Mouse (Mus musculus) layer of hippocampus, adult 2 months (tissue): ENCODE measurements around the gene Slc35f1. TPM values are rescaled to one million over a fixed set of nuclear protein-coding genes. Genes with fewer than 3 reads are reported as not detected.

Source experiments
- DNase-seq, 2 experiments: peaks; one replicate each; pipeline ENCODE4 v3.0.0; 2022; ENCODE audit warnings: low spot score in 2 of 2
- H3K27ac ChIP-seq: fragments of 200-600 bp; 2 replicates; pipeline ENCODE4 v1.8.1; 2022
- H3K4me3 ChIP-seq: fragments of 200-600 bp; 2 replicates; pipeline ENCODE4 v1.8.1; 2022; ENCODE audit warnings: mild to moderate bottlenecking
- CTCF ChIP-seq: fragments of 200-600 bp; conservative IDR thresholded peaks from 2 replicates; pipeline ENCODE4 v1.8.1; 2022; ENCODE audit warnings: antibody characterized with exemption, mild to moderate bottlenecking, moderate library complexity
- long read RNA-seq, 2 experiments: library from polyadenylated mRNA; stranded (forward); transcript quantifications; one replicate each; pipeline ENCODE4 v2.0.0; 2021; ENCODE audit warnings: borderline mapping rate in 2 of 2
- total RNA-seq, 2 experiments: library from RNA; stranded (reverse); gene quantifications; 2 replicates each; pipeline ENCODE4 v1.2.3; 2021

The Slc35f1 gene
- 10 to 100 TPM; 33.7 to 34.0 TPM for total RNA-seq
- long read RNA-seq, experiment 1, partial matches to known transcripts = 0 of 1 reads
- long read RNA-seq, experiment 1, other reads (novel, unspliced or antisense) = 1 of 1 reads
- long read RNA-seq, experiment 2, partial matches to known transcripts = 3 of 3 reads
- long read RNA-seq, experiment 2, other reads (novel, unspliced or antisense) = 0 of 3 reads

DNA sequence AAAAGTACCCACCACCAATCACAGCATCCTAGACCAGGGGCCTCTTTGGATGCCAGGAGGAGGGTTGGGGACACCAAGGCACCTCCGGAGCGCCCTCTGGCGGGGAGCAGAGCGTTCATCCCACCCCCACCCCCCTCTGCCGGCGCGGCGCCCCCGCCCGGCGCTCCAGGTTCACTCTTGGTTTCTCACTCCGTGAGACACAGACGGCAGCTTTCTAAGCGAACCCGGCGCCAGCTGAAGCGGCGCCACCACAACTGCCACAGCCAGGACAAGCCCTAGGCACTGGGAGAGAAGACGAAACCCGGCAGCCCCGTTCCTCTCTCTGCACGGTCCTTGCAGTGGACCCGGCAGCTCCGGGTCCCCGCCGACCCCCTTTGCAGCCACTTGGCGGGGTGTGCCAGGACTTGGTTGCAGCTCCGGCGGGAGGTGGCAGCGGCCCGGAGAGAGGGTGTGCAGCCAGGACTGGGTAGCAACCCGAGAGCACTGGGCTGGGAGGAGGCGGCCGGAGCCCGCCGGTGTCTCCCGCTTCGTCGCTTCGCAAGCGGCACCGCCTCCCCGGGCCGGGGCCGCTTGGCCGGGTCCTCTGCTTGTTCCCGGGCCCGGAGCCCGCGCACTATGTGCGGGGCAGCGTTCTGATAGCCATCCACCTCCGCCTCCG, at the start of gene Slc35f1:
TSS of gene Slc35f1 (plus strand) at position 200 of the 658 bp plus-strand sequence.
- TF ChIP-seq CTCF = peak; percentile 89
- peak within 1 kb of the TSS; percentile 88 for H3K4me3 ChIP-seq
- DNase-seq = peak; percentile 73 to 90
- peak within 1 kb of the TSS; percentile 90 for H3K27ac ChIP-seq

DNA sequence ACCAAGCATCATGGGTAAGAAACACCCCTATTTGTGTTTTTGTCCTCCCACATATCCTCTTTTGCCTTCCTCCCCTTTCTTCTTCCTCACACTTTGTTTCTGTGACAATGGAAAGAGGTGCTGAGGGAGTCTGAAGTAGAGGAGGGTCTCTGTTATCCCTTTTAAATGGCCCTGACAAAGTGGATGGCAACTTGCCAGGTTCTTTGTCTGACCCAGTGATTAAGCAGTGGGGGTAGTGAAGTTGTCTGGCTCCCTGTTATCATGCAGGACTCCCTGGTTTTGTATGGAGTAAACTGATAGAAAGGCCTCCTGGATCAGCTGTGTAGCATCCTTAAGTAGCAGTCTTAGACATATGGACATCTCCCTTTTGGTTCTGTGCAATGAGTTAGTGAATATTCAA, 19.1 kb upstream of the Slc35f1 start:
- DNase-seq = no peak
- no peak overlapping the region for H3K27ac ChIP-seq
- no peak for TF ChIP-seq CTCF
- no peak overlapping the region for H3K4me3 ChIP-seq

DNA sequence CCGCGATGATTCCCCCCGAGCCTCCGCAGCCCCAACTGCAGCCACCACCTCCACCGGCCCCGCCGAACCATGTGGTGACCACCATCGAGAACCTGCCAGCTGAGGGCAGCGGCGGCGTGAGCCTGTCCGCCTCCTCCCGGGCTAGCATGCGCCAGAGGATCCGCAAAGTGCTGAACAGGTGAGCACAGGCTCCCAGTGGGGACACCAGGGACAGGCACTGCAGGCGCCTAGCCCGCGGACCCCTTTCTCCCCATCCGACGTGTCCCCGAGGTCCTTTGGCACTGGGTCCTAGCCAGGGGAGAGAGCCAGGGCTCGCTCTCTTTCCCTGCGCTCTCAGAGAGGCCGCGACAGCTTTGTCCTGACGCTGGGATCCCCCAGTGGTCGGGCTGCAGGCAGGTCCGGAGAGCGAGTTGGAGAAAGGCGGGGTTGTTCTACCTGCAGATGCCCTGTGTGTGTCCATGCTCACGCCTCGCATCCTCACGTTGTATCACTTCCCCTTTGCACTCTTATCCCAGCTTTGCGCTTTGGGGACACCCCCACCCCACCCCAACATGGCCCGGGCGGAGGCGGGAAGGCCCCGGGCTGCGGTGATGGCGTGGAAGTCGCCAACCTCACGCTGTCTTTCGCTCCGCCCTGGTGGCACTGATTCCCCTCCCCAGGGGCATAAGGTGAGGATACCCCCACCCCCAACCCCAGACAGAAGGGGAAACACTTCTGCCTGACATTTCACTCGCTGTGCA, 829 bp downstream of the Slc35f1 start:
- peak overlapping the region; percentile 88 for H3K4me3 ChIP-seq
- no peak for TF ChIP-seq CTCF
- peak; percentile 7 to 27 for DNase-seq
- peak overlapping the region; percentile 90 for H3K27ac ChIP-seq

DNA sequence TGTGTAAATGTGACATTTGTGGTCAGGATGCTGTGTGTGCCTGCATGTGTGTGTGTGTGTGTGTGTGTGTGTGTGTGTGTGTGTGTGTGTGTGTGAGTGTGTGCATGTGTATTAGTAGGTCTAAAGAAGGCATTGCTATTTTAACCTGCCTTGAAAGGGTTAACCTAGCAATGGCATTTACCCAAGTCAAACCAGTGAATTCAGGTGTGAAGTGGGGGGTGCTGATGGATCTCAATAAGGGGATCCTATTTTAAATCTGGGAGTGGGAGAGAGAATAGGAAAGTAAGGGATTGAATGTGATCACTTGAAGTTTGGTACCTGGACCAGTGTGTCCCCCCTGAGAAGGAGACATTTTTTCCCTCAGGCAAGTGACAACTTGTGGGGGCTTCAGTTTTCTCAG, 13.4 kb downstream of the Slc35f1 start:
- H3K27ac ChIP-seq = peak overlapping the region; percentile 88; the same call in 1 of the 2 replicates
- DNase-seq = no peak
- no peak for TF ChIP-seq CTCF
- H3K4me3 ChIP-seq = peak overlapping the region; percentile 74; the same call in 1 of the 2 replicates

DNA sequence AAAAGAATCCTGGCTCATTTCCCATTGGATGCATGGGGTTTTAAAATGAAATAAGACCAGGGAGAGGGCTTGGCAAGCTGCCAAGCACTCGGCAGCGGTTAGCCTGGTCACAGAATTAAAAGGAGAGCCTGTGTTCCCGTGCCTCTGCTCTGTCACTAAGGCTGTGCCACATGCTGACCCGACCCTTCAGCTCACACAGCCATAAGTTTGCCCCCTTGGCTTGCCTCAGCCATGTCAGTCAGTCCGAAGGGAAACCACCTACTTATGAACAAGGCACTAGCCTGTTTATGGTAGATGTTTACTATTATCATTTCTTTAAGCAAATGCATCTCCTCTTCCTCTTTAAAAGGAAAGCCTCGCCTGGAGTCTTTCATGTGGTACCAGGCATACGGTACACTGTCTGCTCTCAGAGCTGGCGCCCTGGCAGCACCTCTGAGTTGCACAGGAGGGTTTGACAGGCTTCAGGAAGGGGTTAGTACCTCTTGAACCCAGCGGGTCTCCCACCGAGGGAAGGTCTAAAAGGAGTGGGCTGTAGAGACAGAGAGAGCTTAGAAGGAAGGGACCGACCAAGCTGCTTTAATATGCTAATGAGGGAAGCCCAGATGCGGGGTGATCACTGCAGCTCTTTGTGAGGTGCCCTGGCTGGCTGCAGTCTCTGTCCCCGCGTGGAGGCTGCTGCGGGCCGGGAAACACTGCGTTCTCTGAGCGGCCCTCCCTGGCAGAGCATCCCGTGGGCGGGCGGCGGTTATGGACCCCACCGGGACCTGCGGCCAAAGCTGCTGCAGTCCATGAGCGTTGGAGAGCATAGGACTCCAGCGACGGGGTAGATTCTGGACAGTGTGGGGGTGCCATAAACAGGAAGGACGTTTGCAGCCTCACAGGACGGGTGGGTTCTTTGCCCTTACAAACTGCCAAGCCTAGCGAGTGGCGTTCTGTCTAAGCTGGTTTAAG, 14.0 kb downstream of the Slc35f1 start:
- no peak for TF ChIP-seq CTCF
- Histone ChIP-seq H3K4me3 (peak overlapping the region; percentile 74), H3K27ac (peak overlapping the region; percentile 88)
- DNase-seq = peak; percentile 26 to 55

DNA sequence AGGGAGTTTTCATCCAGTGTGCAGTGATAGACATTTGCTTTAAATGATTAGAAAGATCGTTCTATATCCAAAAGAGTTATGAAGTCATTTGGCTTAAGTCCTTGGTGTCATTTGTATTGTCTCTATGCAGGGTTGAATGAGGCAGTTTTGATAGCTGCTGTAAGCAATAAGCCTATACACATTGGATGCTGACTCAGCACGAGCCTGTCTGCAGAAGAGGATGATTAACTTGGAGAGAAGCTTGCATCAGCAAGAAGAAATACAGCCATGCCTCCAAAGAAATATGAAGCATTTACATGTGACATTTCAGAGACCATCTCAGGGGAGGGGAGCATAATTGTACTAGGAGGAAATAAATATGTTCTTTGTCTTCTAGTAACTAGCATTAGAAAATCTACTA, 19.1 kb downstream of the Slc35f1 start:
- no peak overlapping the region for H3K4me3 ChIP-seq
- TF ChIP-seq CTCF = no peak

DNA sequence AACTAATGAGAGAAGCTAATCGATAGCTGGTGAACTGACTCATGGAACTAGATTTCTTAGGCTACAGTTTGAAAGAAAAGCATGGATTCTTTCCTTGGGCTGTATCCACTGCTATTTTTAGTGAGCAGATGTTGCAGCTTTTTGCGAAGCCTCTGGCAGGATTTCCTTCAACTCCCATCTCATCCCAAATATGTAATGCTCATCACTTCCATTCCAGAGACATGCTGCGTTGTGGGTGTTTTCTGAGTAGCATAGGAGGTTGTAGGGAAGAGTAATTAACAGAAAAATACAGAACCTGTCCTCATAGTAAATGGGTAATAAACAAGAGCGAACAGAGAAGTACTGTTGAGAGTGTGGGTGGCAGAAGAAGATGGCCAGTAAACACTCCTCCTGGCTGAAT, 21.8 kb downstream of the Slc35f1 start:
- no peak for TF ChIP-seq CTCF
- DNase-seq = peak in 1 of 2 experiments; percentile 21

More for the DNA sequence above, 19.1 kb downstream of the Slc35f1 start:
- H3K27ac ChIP-seq = no peak overlapping the region
- DNase-seq = no peak

DNA sequence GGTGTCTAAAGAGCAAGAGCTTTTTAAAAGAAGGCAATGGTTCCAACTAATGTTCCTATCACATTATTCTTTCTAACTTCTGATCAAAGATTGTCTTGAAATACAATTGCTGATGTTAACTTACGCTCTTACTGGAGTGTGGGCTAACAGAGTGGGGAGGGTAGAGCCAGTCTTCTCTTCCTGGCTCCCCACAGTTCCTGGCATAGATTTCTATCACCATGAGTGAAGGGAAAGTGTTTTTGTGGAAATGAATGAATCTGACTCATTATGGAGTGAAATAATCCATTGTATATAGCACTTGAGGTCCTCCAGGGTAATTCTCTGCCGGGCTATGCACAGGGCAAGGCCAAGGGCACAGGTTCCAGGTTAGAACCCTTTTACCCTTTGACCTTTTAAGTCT, 24.2 kb downstream of the Slc35f1 start:
- 0 out of 2 replicates have a peak overlapping the region, but pooled peaks have one; percentile 3 for H3K27ac ChIP-seq
- no peak for TF ChIP-seq CTCF
- no peak for DNase-seq
- H3K4me3 ChIP-seq = no peak overlapping the region

More for the DNA sequence above, 21.8 kb downstream of the Slc35f1 start:
- Histone ChIP-seq H3K4me3 (no peak overlapping the region), H3K27ac (peak overlapping the region; percentile 28; the same call in 1 of the 2 replicates)

DNA sequence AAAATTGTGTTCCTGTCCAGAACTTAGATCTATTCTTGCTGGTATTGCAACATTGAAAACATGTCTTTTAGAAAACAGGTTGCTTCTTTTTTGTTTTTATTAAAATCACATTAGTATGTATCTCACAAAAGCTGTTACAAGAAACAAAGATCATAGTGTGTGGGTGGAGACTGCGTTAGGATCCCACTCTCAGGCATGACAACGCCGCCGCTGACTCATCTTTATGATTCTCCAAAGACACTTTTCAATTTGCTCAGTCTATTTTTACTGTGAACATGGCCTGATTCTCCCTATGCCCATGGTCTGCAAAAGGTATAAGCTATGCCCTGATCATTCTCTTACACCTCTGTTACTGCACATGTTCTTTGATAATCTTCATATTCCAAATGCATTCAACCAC, 24.8 kb downstream of the Slc35f1 start:
- no peak for TF ChIP-seq CTCF
- Histone ChIP-seq H3K27ac (no peak overlapping the region), H3K4me3 (no peak overlapping the region)
- peak in 1 of 2 experiments; percentile 30 for DNase-seq

DNA sequence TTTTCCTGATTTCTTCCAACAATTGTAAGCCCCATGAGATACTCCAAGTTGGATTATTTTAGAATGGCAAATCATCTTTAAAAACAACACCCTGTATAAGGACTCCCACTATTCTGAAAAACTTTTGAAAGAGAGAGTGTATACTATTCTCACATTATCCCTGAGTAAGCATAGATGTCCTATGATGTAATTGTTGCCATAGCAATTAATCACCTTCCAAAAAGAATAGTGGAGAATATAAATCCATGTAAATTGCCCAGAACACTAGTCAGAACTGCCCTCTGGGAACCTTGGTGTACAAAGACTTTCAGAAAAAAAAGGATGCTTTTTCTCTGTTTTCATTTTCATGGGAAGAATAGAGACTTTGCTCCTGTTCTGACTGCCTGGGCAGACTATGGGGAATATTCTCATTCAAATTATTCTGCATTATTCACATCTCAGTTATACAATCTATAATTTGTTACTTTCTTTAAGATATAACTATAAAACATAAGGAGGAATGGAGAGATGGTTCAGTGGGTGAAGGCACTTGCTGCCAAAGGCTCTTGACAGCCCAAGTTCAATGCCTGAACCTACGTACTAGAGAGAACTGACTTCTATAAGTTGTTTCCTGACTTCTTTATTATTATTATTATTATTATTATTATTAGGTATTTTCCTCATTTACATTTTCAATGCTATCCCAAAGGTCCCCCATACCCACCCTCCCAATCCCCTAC, 28.0 kb downstream of the Slc35f1 start:
- Histone ChIP-seq H3K4me3 (no peak overlapping the region), H3K27ac (no peak overlapping the region)
- no peak for DNase-seq
- no peak for TF ChIP-seq CTCF

DNA sequence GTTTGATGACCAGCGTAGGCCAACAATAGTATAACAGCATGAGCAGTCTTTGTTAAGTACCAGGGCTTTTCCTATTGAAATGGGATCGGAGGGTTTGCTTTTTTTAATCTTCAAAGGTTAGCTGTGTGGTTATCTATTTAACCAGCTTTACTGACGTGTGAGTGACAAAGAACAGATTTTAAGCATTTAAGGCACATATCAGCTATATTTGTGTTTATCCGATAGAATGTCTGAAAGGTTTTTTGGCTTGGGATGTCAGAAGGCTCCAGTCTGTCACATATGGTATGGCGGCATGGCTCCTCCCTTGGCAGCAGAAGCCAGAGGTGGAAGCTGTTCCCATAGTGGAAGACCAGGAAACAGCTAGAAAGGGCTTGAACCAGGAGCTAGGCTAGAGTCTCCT, 36.3 kb downstream of the Slc35f1 start:
- DNase-seq = no peak

More for the DNA sequence above, 36.3 kb downstream of the Slc35f1 start:
- TF ChIP-seq CTCF = no peak
- no peak overlapping the region for H3K4me3 ChIP-seq
- no peak overlapping the region for H3K27ac ChIP-seq
